Mouse (Mus musculus) myocyte (in vitro differentiated cells): ENCODE measurements at regions not wholly inside any gene's neighbourhood (a gene's known extent, or its start where the extent isn't known, plus 50 kb on each side); places are given as distances from the start of the nearest gene placed in this dataset.
A peak's percentile ranks its signal among the peaks of the same experiment; 100 is the strongest.

ENCODE experiments used
- H3K27me3 ChIP-seq: one replicate; pipeline ENCODE4 v1.6.1; 2011; ENCODE audit not compliant: control insufficient read depth, insufficient read depth, insufficient read length
- H3K36me3 ChIP-seq: one replicate; pipeline ENCODE4 v1.6.1; 2011; ENCODE audit not compliant: control insufficient read depth, insufficient read depth
- H3K4me2 ChIP-seq: one replicate; pipeline ENCODE4 v1.6.1; 2011; ENCODE audit warnings: low read depth, control low read depth
- H3K4me3 ChIP-seq: one replicate; pipeline ENCODE4 v1.5.1; 2011; ENCODE audit warnings: mild to moderate bottlenecking, control low read depth, moderate library complexity
- H3K79me2 ChIP-seq: one replicate; pipeline ENCODE4 v1.6.1; 2011; ENCODE audit not compliant: control insufficient read depth, insufficient read depth
- H3ac ChIP-seq: one replicate; pipeline ENCODE4 v1.6.1; 2011; ENCODE audit not compliant: control insufficient read depth, insufficient read length
- CEBPB ChIP-seq: IDR thresholded peaks from 2 replicates; pipeline ENCODE4 v1.6.1; 2011; ENCODE audit warnings: mild to moderate bottlenecking, moderate library complexity; ENCODE audit not compliant: poor library complexity, insufficient read depth, severe bottlenecking
- E2F4 ChIP-seq: IDR thresholded peaks from one replicate; pipeline ENCODE4 v1.6.1; 2011; ENCODE audit warnings: mild to moderate bottlenecking, control low read depth, moderate library complexity; ENCODE audit not compliant: insufficient read depth
- MAX ChIP-seq: IDR thresholded peaks from one replicate; pipeline ENCODE4 v1.6.1; 2011; ENCODE audit warnings: low read depth, mild to moderate bottlenecking, control low read depth
- MYOD1 ChIP-seq, 3 experiments: IDR thresholded peaks; one replicate each; pipeline ENCODE4 v1.6.1; 2011; ENCODE audit warnings: control low read depth in 2 of 3, low read depth in 2 of 3, mild to moderate bottlenecking in 2 of 3, moderate library complexity in 1 of 3; ENCODE audit not compliant: insufficient read length in 2 of 3, control insufficient read depth in 1 of 3
- MYOG ChIP-seq, 3 experiments: IDR thresholded peaks; one replicate each; pipeline ENCODE4 v1.6.1; 2011; ENCODE audit warnings: control low read depth in 2 of 3, low read depth in 2 of 3, mild to moderate bottlenecking in 2 of 3; ENCODE audit not compliant: insufficient read length in 2 of 3, control insufficient read depth in 1 of 3, insufficient read depth in 1 of 3
- POLR2A ChIP-seq: IDR thresholded peaks from one replicate; pipeline ENCODE4 v1.6.1; 2011; ENCODE audit warnings: low read depth, mild to moderate bottlenecking, control low read depth, moderate library complexity; ENCODE audit not compliant: insufficient read length
- POLR2AphosphoS2 ChIP-seq: IDR thresholded peaks from one replicate; pipeline ENCODE4 v1.6.1; 2011; ENCODE audit warnings: low read depth, control low read depth; ENCODE audit not compliant: insufficient read length
- REST ChIP-seq: IDR thresholded peaks from one replicate; pipeline ENCODE4 v1.6.1; 2011; ENCODE audit warnings: mild to moderate bottlenecking, control low read depth, moderate library complexity; ENCODE audit not compliant: insufficient read depth, insufficient read length
- SRF ChIP-seq: IDR thresholded peaks from one replicate; pipeline ENCODE4 v1.6.1; 2011; ENCODE audit warnings: low read depth; ENCODE audit not compliant: control insufficient read depth, insufficient read length
- TCF12 ChIP-seq: IDR thresholded peaks from one replicate; pipeline ENCODE4 v1.6.1; 2011; ENCODE audit warnings: mild to moderate bottlenecking, control low read depth; ENCODE audit not compliant: poor library complexity, insufficient read depth, severe bottlenecking
- TCF3 ChIP-seq: IDR thresholded peaks from one replicate; pipeline ENCODE4 v1.6.1; 2011; ENCODE audit warnings: low read depth, control low read depth; ENCODE audit not compliant: insufficient read length
- USF1 ChIP-seq: IDR thresholded peaks from one replicate; pipeline ENCODE4 v1.6.1; 2011; ENCODE audit warnings: low read depth, mild to moderate bottlenecking, control low read depth, moderate library complexity

GRCm38 (mm10) chr3:34496839-34497238 is 153.4 kb upstream of the Sox2 start:
- Histone ChIP-seq H3K4me2 (no peak overlapping the region), H3K27me3 (no peaks in the 10 kb centered on the region), H3K79me2 (no peaks in the 10 kb centered on the region), H3K36me3 (no peaks in the 10 kb centered on the region), H3ac (no peak overlapping the region), H3K4me3 (no peak overlapping the region)
- no peak for TF ChIP-seq POLR2A
- TF ChIP-seq E2F4, result no peak
- TF ChIP-seq MYOG (IDR thresholded peaks at IDR 0.05; ENCODE audit: control insufficient read depth in 1 of 3, insufficient read depth in 1 of 3, insufficient read length in 2 of 3, low read depth in 2 of 3), result no peak
- TF ChIP-seq REST, result no peak
- TF ChIP-seq MYOD1 (IDR thresholded peaks at IDR 0.05; ENCODE audit: control insufficient read depth in 1 of 3, insufficient read length in 2 of 3, low read depth in 2 of 3), result no peak
- no peak for TF ChIP-seq TCF3
- TF ChIP-seq MAX, result no peak
- no peak for TF ChIP-seq CEBPB
- no peak for TF ChIP-seq USF1
- no peak for TF ChIP-seq TCF12
- no peak for TF ChIP-seq POLR2AphosphoS2
- TF ChIP-seq SRF, result no peak

- no peak overlapping the region for H3ac ChIP-seq
- no peaks in the 10 kb centered on the region for H3K27me3 ChIP-seq
- H3K4me2 ChIP-seq, result no peak overlapping the region
- H3K4me3 ChIP-seq, result no peak overlapping the region
- H3K36me3 ChIP-seq, result no peaks in the 10 kb centered on the region
- H3K79me2 ChIP-seq, result no peaks in the 10 kb centered on the region
- TF ChIP-seq MAX, result no peak
- TF ChIP-seq REST, result no peak
- TF ChIP-seq TCF3, result no peak
- TF ChIP-seq E2F4, result no peak
- no peak for TF ChIP-seq CEBPB
- peak; percentile 37 for TF ChIP-seq TCF12
- TF ChIP-seq USF1, result peak; percentile 12
- TF ChIP-seq SRF, result no peak
- TF ChIP-seq POLR2A, result no peak
- peak; percentile 40 to 85 (median 50) for TF ChIP-seq MYOD1 (IDR thresholded peaks at IDR 0.05; ENCODE audit: control insufficient read depth in 1 of 3, insufficient read length in 2 of 3, low read depth in 2 of 3)
- TF ChIP-seq POLR2AphosphoS2, result no peak
- TF ChIP-seq MYOG (IDR thresholded peaks at IDR 0.05; ENCODE audit: control insufficient read depth in 1 of 3, insufficient read depth in 1 of 3, insufficient read length in 2 of 3, low read depth in 2 of 3), result peak in 2 of 3 experiments; percentile 69 to 88
These were observed 154.6 kb upstream of the Sox2 start for GRCm38 (mm10) chr3:34495615-34496014.

GRCm38 (mm10) chr3:34493921-34494320 is 156.3 kb upstream of the Sox2 start:
- Histone ChIP-seq H3ac (no peak overlapping the region), H3K36me3 (no peaks in the 10 kb centered on the region), H3K79me2 (no peaks in the 10 kb centered on the region), H3K4me2 (no peak overlapping the region), H3K27me3 (no peaks in the 10 kb centered on the region), H3K4me3 (no peak overlapping the region)
- no peak for TF ChIP-seq MYOD1 (IDR thresholded peaks at IDR 0.05; ENCODE audit: control insufficient read depth in 1 of 3, insufficient read length in 2 of 3, low read depth in 2 of 3)
- TF ChIP-seq SRF, result no peak
- no peak for TF ChIP-seq USF1

- TF ChIP-seq E2F4, result no peak
- no peaks in the 10 kb centered on the region for H3K27me3 ChIP-seq
- H3K4me3 ChIP-seq, result no peak overlapping the region
- no peak overlapping the region for H3ac ChIP-seq
- no peaks in the 10 kb centered on the region for H3K79me2 ChIP-seq
- H3K4me2 ChIP-seq, result no peak overlapping the region
- H3K36me3 ChIP-seq, result no peaks in the 10 kb centered on the region
These were observed 161.2 kb upstream of the Sox2 start for GRCm38 (mm10) chr3:34489008-34489407.

GRCm38 (mm10) chr3:34486441-34487050 is 163.7 kb upstream of the Sox2 start:
- TF ChIP-seq CEBPB (no peak), TCF3 (no peak), TCF12 (no peak), POLR2AphosphoS2 (no peak), MYOG (IDR thresholded peaks at IDR 0.05; ENCODE audit: control insufficient read depth in 1 of 3, insufficient read depth in 1 of 3, insufficient read length in 2 of 3, low read depth in 2 of 3) (no peak), E2F4 (no peak), POLR2A (no peak)

More at GRCm38 (mm10) chr3:34486441-34487050, 163.7 kb upstream of the Sox2 start:
- Histone ChIP-seq H3K36me3 (no peaks in the 10 kb centered on the region), H3K4me2 (no peak overlapping the region), H3K79me2 (no peaks in the 10 kb centered on the region), H3ac (no peak overlapping the region), H3K27me3 (no peaks in the 10 kb centered on the region), H3K4me3 (no peak overlapping the region)
